Mouse (Mus musculus) T-helper 17 cell (primary cell): ENCODE data around the gene Agap3.

Experiments
- in situ Hi-C, 2 experiments: fragments of 300-600 bp; cut with MboI, MseI; formaldehyde crosslinking; loops; 1 replicate in 1 of 2; 2 replicates in 1 of 2; pipeline ENCODE4 v1.15.1; 2025; ENCODE audit warnings: high pct_unique_total_duplicates in 2 of 2

Agap3 gene

DNA sequence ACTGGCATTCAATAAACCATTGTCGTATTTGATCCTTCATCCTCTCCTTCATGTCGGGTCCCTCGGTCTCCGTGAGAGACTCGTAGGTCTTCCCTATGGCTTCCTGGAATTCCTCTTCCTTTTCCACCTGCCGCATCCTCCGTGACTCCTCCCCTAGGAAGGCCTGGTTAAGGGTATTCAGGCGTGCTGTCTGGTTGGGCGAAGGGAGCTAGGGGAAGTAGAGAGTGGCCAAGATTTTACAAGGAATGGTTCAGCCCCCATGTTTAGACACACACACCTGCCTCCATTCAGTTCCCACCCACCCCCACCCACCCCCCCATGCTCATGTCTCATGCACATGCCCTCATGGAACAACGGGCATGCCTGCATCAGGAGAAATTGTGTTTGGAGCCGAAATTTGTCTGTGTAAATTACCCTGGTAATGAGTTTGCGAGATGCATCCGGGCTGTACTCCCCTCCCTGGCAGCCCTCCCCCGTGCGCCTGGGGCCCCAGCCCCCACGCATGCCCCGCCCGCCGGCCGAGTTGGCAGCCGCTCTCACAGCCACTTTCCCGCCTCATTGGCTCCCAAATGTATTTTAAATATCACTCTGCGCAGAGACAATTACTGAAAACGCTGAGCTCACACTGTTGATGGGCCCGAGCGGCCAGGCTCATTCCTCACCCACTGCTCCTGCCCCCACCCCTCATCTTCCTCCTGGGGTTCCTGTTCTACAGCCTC, 98.8 kb downstream of the Agap3 start:
- in situ Hi-C loops = no loop called here

DNA sequence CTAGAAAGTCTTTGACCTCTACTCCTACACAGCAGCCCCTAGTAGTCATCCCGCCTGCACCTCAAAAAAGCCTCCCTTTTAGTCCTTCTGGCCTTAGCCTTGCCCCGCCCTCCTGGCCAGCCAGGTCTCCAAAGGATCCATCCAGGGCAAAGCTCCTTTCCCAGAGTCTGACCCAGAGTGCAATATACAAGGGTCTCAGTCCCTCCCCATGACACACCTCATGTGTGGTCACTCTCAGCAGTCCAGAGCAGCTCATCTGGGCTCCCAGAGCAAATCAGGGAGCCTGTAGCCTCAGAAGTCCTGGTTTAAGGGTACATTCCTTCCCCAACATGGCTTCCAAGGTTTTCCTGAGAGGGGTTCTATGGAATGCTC, 99.3 kb downstream of the Agap3 start:
- in situ Hi-C loops = no loop called here
